Mouse (Mus musculus): ENCODE measurements around the gene D930007J09Rik.

D930007J09Rik gene

GRCm38 (mm10) chr13:32802259-32803081, at the start of gene D930007J09Rik:
Gene D930007J09Rik, minus strand, starts transcription at chr13:32802849.
- no peak for DNase-seq (ENCODE audit: low read depth, low spot score)

- DNase-seq (ENCODE audit: low read depth, low spot score): no peak
Observed at GRCm38 (mm10) chr13:32851967-32852366, 49.3 kb upstream of the D930007J09Rik start.

- no peak for DNase-seq (ENCODE audit: low read depth, low spot score)
Observed at GRCm38 (mm10) chr13:32850668-32851404, 48.2 kb upstream of the D930007J09Rik start, which contains the start of gene Serpinb1a. Gene Serpinb1a, minus strand, starts transcription at chr13:32851185.

GRCm38 (mm10) chr13:32850156-32850555, 47.5 kb upstream of the D930007J09Rik start:
- DNase-seq (ENCODE audit: low read depth, low spot score): no peak

- no peak for DNase-seq (ENCODE audit: low read depth, low spot score)
Observed at GRCm38 (mm10) chr13:32849531-32850123, 47.0 kb upstream of the D930007J09Rik start.

- DNase-seq (ENCODE audit: low read depth, low spot score): no peak
Observed at GRCm38 (mm10) chr13:32849092-32849491, 46.4 kb upstream of the D930007J09Rik start.

GRCm38 (mm10) chr13:32846221-32846620, 43.6 kb upstream of the D930007J09Rik start:
- DNase-seq (ENCODE audit: low read depth, low spot score): no peak

GRCm38 (mm10) chr13:32841349-32841748, 38.7 kb upstream of the D930007J09Rik start:
- DNase-seq (ENCODE audit: low read depth, low spot score): no peak

- DNase-seq (ENCODE audit: low read depth, low spot score): no peak
Observed at GRCm38 (mm10) chr13:32839314-32839713, 36.7 kb upstream of the D930007J09Rik start.

- DNase-seq (ENCODE audit: low read depth, low spot score): no peak
Observed at GRCm38 (mm10) chr13:32834513-32834912, 31.9 kb upstream of the D930007J09Rik start.

GRCm38 (mm10) chr13:32833237-32833636, 30.6 kb upstream of the D930007J09Rik start:
- no peak for DNase-seq (ENCODE audit: low read depth, low spot score)

GRCm38 (mm10) chr13:32832776-32833175, 30.1 kb upstream of the D930007J09Rik start:
- no peak for DNase-seq (ENCODE audit: low read depth, low spot score)

GRCm38 (mm10) chr13:32831505-32832273, 29.0 kb upstream of the D930007J09Rik start:
- no peak for DNase-seq (ENCODE audit: low read depth, low spot score)

GRCm38 (mm10) chr13:32828886-32829285, 26.2 kb upstream of the D930007J09Rik start:
- DNase-seq (ENCODE audit: low read depth, low spot score): no peak

- no peak for DNase-seq (ENCODE audit: low read depth, low spot score)
Observed at GRCm38 (mm10) chr13:32827951-32828350, 25.3 kb upstream of the D930007J09Rik start.

GRCm38 (mm10) chr13:32827111-32827822, 24.6 kb upstream of the D930007J09Rik start:
- DNase-seq (ENCODE audit: low read depth, low spot score): no peak

GRCm38 (mm10) chr13:32825546-32825945, 22.9 kb upstream of the D930007J09Rik start:
- DNase-seq (ENCODE audit: low read depth, low spot score): no peak

- DNase-seq (ENCODE audit: low read depth, low spot score): no peak
Observed at GRCm38 (mm10) chr13:32824377-32825330, 22.0 kb upstream of the D930007J09Rik start.

- DNase-seq (ENCODE audit: low read depth, low spot score): no peak
Observed at GRCm38 (mm10) chr13:32823126-32823525, 20.5 kb upstream of the D930007J09Rik start.

GRCm38 (mm10) chr13:32821671-32822070, 19.0 kb upstream of the D930007J09Rik start:
- no peak for DNase-seq (ENCODE audit: low read depth, low spot score)
